Mouse (Mus musculus) regulatory T cell (primary cell): ENCODE results near the gene Lbh.

Source experiments
- in situ Hi-C: fragments of 300-600 bp; cut with MboI, MseI; formaldehyde crosslinking; loops from one replicate; pipeline ENCODE4 v1.15.1; 2025; ENCODE audit warnings: high pct_unique_total_duplicates

The Lbh gene

DNA sequence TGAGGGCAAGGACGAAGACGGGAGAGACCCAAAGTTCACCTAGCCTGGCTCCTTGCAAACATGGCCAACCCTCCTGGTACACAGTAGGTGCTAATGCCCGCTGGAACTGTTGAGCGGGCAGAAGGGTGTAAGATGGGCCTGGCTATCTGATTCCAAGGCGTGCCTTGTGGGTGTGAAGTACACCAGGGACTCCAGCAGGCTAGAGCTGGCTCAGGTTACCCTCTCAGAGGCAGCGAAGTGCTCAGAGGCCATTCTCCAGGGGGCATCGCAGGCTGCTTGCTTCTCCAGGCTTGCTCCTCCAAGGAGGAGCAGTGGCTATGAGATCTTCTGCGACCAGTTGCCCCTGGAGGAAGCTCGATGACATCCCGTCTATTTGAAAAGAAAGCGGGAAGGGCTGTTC is 6.8 kb upstream of the Lbh start:
- in situ Hi-C loops = no loop called here

DNA sequence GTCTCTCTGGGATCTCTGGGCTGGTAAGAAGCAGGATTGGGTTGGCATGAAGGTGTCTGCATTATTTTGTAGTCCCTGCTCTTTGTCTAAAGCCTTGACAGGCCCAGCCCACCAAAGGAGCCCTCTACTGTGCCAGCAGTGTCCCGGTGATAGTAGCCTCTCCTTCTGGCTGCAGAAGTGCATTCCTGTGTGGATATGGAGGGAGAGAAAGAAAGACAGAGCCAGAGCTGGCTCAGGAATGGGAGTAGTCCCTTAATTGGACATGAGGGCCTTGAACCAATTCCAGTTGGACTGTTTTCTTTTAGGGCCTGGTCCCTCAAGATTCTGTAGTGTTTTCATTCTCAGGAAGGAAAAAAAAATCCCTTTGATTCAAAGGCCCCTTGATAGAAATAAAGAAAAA is 6.4 kb upstream of the Lbh start:
- in situ Hi-C loops = no loop called here

DNA sequence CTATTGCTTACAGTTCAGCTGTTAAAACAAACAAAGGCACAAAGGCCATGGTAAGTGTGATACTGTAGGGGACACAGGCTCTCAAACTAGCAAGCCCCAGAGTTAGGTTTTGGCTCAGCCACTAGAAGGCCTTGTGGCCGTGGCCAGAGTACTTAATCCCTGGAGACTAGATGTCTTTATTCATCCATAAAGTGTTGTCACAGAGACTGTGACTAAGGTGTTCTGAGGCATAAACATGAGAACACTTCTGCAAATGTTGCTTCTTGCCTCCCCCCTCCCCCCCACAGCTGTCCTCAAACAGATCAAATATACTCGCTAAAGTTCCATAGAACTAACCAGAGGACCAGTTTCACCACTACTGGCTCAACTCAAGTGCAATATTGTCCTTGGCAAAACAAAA is 4.0 kb upstream of the Lbh start:
- in situ Hi-C loops = no loop called here

DNA sequence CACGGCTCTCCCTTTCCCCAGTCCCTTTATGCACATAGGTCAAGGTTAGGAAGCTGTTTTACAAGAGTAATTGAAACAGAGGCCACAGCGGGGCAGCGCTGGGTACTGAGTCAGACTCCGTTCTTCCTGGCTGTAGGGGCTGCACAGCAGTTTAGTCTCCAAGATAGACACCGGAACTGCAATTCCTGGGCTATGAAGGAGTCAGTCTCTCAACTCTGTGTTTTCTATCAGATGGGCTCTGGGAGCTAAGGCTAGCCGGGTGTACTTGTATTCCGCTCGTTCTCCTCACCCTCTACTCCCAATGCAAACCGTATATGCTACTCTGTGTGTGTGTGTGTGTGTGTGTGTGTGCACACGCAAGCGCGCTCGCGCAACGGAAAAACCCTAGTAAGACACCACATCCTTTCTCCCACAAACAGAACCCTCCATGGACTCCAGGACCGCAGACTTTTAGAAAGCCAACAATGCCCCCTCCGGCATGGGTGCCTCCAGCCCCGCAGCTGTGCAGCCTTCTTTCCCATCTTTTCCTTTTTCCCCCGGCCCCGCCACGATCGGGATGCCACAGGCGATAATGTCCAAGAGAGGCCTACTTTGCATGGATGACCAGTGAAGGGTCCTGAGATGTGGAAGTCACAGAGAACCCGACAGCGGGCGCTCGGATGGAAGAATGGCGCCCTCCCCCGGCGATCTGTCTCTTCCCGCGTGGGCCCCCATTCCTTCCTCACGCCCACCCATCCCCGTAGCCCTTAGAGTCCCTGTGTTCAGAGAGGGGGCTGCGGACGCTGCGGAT is 669 bp upstream of the Lbh start:
- in situ Hi-C loops = loop anchor here (5.0 kb wide), 1 partner anchor 180 kb away; no protein-coding TSS in a partner anchor

DNA sequence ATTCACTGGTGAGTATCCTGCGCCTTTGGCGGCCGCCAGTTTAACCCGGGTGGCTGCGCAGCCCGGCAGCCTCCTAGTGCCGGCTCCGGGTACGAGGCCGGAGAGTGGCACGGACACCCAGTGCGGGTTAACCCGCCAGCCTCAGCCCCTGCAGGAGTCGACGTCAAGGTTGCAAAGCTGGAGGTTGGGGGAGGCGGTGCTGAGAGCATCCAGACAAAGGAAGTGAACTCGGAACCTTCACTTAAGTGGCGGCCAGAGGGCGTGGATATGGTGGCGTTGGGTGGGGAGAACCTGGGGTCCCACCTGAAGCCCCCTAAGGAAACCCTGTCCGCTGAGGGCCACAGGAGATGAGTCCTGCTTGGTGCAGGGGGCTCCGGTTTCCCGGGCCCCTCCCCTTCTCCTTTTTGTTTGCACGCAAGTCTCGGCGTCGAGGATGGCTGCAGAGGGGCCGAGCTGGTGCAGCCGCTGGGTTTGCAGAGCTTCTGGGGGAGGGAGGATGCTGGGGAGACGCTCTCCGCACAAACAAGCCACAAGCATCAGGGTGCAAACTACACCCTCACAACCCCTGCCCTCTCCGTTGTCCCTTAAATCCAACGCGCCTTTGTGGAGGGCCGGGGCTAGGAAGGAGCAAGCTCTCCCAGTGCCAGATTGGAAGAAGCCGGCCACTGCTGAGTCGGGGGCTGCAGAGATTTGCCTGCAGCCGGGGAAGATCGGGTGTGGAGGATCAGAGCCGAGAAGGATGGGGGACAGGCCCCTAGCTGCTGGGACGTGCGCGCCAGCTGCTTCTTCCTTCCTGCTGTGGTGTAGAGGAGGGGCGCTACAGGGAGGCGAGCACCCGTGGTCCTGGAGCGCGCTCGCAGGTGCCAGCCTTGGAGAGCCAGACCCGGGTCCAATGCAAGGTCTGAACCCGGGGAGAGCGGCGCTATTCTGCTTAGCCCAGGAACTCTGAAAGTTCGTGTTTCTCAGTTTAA is 751 bp downstream of the Lbh start:
- in situ Hi-C loops = loop anchor here (5.0 kb wide), 1 partner anchor 178 kb away; no protein-coding TSS in a partner anchor

DNA sequence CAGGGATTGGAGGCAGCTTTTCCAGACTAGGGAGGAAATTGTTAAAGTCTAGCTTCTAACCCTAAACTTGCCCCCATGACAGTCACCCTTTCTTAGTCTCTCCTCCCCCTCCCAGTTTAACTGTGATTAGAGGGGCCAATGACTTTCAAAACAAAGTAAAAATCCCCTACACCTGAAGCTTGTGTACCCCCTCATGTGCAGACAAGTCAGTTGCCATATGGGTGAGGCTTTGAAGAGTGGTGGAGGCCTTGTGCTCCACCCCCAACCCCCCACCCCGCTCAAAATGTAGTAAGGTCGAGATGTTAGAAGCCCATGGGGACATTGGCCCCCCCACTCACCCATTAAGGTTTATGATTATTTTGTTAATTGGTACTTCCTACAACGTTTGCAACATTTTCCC is 1.5 kb downstream of the Lbh start:
- in situ Hi-C loops = loop anchor here (5.0 kb wide), 1 partner anchor 178 kb away; no protein-coding TSS in a partner anchor

DNA sequence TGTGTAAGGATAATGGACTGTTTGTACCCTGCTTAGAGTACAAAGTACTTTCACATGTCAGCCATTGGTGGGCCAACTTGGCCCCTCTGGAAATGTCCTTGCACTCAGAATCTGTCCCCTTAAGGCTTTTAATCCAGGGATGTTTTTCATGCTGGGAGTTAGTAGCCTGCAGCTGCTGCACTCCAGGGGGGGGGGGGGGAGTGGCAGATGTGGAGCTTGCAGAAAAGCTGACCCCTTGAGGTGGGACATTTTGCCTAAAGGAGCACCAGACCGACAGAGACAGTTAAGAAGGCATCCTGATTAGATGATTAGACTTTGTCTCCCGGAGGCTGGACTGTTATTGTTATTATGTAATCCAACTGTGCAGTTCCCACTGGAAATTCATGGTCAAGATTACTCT is 2.3 kb downstream of the Lbh start:
- in situ Hi-C loops = no loop called here

DNA sequence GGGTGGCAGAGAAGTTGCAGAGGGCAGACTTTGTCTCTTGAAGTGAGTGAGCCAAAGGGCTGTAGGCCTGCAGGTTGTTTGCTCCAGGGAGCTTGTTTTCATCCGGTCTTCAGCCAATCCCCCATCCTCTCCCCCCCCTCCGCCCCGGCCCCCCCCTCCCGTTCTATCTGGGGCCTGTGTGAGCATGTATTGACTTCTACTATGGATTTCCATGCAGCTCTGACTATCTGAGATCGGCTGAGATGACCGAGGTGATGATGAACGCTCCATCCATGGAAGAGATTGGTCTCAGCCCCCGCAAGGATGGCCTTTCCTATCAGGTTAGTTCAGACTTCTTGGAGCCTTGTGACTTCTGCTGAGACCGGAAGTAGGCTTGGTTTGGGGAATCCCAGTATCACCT is 2.9 kb downstream of the Lbh start:
- in situ Hi-C loops = no loop called here

DNA sequence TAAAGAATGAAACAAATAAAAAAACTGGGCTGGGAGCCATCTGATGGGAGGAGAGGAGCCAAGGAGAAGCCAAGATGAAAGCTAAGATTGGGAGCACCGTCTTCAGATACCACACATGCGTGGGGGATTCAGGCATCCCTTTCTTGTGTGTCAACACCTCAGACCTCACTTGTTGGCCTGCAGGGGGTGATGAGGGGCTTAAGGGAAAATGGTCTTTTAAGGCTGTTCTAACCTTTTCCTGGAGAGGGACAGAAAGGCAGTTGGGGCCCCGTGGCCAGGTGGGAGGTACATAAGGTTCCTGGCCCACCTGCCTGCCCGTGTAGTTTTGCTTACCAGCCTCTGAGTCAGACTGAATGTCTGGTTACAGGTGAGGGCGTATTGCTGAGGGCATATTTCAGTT is 4.1 kb downstream of the Lbh start:
- in situ Hi-C loops = no loop called here

DNA sequence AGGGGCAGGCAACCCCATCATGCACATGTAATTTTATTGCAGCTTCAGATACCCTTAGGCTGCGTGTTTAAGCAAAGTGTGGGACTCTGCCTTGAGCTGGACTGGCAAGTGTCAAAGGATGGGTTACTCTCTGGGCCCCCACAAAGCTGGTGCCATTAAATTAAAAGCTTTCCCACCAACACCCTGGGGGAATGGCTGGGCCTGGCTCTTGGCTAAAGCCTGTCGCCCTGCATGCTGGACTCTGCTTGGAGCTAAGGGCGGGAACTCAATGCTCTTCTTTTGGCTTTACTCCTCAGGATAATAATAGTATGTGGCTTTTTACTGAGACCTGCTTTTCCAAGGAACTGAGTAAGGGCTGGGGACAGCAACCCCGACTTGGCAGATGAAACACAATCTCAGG is 5.2 kb downstream of the Lbh start:
- in situ Hi-C loops = no loop called here

DNA sequence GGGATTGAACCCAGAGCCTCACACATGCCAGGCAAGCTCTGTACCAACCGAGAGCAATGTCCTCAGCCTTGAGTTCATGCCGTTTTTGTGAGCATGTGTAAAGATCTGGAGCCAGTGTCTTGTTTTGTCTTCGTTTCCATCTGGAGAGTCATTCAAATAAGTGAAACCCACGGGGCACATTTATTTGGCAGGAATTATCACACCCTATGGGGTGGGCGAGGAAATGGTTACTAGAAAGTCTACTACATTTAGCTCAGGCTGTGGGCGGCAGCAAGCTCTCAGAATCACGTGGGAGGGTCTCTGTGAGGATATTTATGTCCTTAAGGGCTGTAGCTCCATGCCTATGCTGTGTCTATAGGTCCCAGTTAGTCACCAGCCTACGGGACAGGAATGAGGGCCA is 6.2 kb downstream of the Lbh start:
- in situ Hi-C loops = no loop called here

DNA sequence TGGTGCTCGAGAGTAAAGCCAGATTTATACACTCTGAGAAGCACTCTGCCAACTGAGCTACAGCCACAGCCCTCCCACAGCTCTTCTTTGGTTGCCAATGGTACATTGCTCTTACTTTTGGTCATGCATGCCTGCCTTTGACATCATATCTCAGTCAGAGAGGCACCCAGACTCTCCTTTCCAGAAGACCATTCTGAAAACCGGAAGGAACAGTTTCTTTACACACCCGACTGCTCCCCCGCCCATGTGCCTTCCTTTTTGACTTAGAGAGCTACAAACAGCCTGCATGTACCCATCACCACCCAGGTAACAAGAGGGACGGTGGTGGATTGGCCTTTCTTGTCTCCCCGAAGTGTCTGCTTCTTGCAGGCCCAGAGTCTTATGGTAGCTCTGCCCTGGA is 7.0 kb downstream of the Lbh start:
- in situ Hi-C loops = no loop called here

DNA sequence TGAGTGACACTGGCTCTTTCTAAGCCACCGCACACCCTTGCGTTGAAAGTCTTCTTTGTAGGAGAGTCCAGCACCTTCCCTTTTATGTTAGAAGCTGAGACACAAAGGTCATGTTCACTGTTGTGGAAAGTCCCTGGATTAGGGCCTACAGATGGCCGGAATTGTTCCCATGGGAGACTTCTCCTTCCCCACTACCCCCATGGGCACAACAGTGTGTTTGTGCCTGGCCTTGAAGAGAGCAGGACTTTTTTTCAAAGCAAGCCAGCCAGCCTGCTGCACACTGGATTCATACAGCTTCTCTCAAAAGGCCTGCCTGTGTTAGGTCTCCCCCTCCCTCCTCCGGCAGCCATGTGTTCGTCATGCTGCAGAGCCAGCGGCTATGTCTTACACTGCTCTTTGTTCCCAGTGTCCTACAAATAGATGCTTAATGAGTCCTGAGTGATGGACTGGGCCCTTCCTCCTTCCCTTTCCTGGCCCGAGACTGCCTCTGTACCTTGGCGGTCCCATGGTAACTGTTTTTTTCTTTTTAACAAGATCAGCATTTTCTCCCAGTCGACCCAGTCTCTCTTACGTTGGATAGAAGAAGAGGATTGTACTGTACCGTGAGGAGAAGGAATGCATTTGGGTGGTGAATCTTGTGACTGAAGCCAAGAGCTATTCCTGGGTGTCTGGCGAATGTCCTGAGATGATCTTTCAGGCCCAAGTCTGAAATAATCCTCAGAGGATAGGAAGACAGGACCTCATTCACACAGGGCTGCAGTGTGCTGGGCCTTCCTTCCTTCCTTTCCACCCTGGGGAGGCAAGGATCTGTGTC is 7.9 kb downstream of the Lbh start:
- in situ Hi-C loops = no loop called here

DNA sequence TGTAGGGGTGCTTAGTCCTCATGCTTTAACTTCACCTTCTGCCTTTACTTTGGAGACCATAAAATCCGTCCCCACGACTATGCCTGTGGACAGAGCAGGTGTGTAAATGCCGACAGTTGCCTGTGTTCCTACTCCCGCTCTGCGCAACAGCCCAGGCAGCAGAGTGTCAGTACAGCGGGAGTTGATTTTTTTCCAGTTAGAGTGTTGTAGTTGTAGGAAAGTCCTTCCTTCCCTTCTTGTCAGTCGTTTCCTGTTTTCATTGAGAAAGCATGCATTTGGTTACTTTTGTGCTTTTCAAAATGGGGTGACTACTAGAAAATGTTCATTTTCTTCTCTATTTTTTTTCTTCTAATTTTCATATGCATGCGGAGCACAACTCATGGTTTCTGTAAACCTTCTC is 8.9 kb downstream of the Lbh start:
- in situ Hi-C loops = no loop called here

DNA sequence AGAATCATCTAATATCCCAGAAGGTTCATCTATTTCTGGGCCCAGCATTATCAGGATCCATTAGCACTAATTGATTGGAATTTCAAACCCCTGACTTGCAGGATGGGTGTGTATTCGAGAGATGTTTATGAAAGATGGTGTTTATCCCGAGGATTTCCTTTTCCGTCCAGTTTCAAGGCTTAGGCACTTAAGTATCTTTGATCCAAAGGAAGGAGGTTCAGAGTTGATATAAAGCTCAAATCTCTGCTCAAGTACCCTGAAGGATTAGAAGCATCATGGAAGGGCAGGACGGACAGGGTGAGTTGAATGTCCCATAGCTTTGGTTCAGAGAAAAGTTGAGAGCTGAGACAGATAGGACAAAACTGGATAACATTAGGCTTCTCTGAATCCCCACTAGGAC is 15.0 kb downstream of the Lbh start:
- in situ Hi-C loops = no loop called here

DNA sequence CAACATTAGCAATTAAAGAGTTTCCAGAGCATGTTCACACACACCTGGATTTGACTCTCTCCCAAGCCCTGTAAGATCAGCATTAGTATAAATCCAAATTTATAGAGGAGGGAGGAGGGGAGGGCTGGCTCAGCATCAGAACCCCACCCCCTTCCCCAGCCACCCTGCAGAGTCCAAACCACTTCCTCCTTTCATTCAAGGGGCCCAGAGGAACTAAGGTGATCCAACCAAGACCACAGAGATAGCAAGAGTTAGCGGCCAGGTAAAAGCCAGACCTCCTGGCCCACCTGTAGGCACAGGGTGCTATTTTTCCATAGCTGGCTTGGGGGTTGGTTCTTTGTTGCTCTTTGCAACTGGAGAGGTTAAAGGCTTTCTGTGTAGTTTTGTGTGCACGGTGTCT is 16.0 kb downstream of the Lbh start:
- in situ Hi-C loops = no loop called here

DNA sequence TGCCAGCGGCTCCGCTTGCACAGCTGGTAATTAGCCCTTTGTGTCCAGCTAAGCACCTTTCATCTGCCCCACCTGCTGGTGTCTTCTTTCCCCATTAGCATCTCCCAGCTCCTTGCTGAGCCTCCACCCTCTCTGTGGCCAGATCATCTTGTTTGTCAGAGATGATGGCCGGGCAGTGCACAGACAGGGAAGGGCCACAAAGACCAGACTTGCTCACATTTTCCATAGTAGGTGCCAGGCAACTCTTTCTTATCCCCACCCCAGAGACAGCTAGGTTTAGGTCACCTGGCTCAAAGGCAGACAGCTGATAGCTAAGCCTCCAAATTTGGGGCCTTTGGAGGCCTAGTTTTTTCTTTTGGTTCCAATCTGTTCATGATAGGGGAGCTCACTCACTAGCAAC is 16.5 kb downstream of the Lbh start:
- in situ Hi-C loops = no loop called here

DNA sequence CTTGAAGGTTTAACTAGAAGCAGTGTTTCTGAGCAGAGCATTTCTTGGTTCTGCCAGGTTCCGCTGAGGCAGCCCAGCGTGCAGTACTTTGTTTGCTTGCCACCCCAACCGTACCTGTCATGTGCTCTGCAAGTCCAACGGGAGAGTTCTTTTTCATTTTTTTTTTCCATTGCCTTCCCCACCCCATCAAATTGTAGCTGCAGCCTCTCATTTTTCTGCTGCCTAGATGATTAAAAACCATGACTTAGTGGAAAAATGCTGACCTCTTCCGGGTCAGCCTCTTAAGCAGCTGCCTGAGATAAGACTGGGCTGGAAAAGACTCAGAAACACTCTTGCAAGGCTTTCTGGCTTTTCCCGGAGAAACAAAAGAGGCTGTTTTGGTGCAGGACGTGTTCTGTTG is 17.8 kb downstream of the Lbh start:
- in situ Hi-C loops = no loop called here

DNA sequence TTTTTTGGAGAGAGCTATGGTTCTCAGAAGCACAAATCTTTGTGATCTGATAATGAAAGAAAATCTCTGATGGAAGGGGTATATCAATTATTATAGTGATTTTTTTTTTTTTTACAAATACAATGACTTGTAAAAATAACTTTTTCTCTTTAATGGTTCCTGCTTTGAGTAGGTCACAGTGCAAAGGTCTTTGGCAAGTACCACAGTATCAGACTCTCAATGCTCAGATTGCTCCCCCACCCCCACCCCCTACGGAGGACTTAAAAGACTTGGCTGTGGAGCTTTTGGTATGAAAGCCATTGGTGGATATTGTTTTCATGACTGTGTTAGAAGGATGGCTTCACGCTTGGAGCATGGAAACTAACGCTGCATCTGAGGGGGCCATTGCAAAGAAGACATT is 18.2 kb downstream of the Lbh start:
- in situ Hi-C loops = no loop called here

DNA sequence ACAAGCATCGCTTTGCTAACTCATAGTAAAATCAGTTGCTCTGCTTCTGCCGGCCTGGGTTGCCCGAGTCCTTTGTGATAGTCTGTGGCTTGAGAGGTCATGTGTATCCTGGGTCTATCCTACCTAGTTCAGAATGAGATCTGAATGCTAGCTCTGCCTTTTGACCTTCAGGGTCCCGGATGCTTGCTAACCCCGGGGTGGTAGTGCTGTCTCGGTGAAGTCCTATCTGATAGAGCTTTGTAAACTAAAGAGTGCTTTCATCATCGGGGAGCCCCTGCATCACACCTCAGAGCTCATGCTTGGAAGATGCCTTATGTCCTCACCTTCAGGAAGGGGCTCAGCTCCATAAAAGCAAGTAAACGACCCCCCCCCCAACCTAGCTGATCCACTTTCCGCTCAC is 19.1 kb downstream of the Lbh start:
- in situ Hi-C loops = no loop called here

DNA sequence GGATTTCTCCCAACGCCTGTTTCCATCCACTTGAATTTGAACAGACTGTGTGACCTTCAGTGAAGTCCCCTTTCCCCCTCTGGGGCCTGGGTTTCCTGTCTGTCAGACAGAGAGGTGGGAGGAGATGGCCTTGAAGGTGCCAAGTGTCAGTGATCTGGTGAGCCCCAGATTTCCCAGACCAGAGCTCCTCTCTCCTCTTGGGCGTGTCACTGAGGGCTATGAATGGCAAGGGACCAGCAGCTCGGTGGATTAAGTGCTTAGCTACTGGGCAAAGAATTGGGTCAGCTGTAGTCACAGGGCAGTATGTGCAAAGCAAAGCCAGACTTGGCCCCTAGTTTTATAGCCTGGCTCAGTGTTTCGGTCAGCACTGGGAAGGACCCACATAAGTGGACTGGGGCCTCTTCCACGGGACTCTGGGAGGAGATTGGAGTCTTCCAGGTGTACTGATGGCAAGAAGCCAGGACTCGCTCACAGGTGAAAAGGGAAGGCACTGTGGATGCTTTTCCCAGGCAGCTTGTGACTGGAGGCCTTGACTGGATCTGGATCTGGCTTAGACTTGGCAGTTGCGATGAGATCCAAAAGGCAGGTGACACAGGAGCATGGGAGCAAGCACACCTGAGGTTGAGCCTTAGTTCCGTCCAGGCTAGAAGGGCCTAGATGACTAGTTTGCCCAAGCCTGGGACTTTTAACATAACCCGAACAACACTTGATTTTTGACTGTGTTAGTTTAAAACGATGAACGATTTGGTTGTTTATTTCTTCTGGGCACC is 20.1 kb downstream of the Lbh start:
- in situ Hi-C loops = no loop called here
